Mouse (Mus musculus): Measurements from ENCODE around the gene Cdc37l1. TPM values are rescaled to one million over a fixed set of nuclear protein-coding genes. Genes with fewer than 3 reads are reported as not detected.

The Cdc37l1 gene
- total and polyA plus RNA-seq, 2 experiments from 2014 or later = 50.3 to 98.7 TPM

GRCm38 (mm10) chr19:29054594-29054993 is 64.4 kb downstream of the Cdc37l1 start:
- Histone ChIP-seq H3K9ac (replicated peaks; ENCODE audit: low read depth, low read length) (no peak overlapping the region), H3K9me3 (replicated peaks; ENCODE audit: control insufficient read depth, low read length) (no peaks in the 10 kb centered on the region)
- ATAC-seq (ENCODE audit: insufficient read depth, low read depth) = no peak

GRCm38 (mm10) chr19:29055469-29055868 is 65.3 kb downstream of the Cdc37l1 start:
- no peak overlapping the region for H3K27ac ChIP-seq (ENCODE audit: low read depth)
- H3K4me2 ChIP-seq (ENCODE audit: low read depth, low read length) = no peak overlapping the region
- no peak for DNase-seq (ENCODE audit: low spot score)
- H3K4me1 ChIP-seq (ENCODE audit: control insufficient read depth, insufficient read depth) = no peaks in the 10 kb centered on the region
- TF ChIP-seq CTCF (IDR thresholded peaks at IDR 0.05; ENCODE audit: low read depth) (no peak), EP300 (IDR thresholded peaks at IDR 0.05; ENCODE audit: low read depth) (no peak)
- no peaks in the 10 kb centered on the region for H3K36me3 ChIP-seq (replicated peaks; ENCODE audit: control insufficient read depth, insufficient read depth, low read length)
- no peaks in the 10 kb centered on the region for H3K9me3 ChIP-seq (replicated peaks; ENCODE audit: control insufficient read depth, low read length)
- no peaks in the 10 kb centered on the region for H3K27me3 ChIP-seq (ENCODE audit: control insufficient read depth, insufficient read depth, low read length)
- no peak overlapping the region for H3K9ac ChIP-seq (replicated peaks; ENCODE audit: low read depth, low read length)
- no peak overlapping the region for H3K4me3 ChIP-seq (ENCODE audit: low read depth, low read length)
- WGBS = 89% methylated on average over 4 of the region's 4 CpGs
- ATAC-seq (ENCODE audit: insufficient read depth, low read depth) = no peak

More at GRCm38 (mm10) chr19:29054594-29054993, 64.4 kb downstream of the Cdc37l1 start:
- no peak for DNase-seq (ENCODE audit: low spot score)
- H3K4me1 ChIP-seq (ENCODE audit: control insufficient read depth, insufficient read depth) = 0 out of 2 replicates have a peak, but pooled peaks cover 4% of the 10 kb centered on the region
- H3K4me3 ChIP-seq (ENCODE audit: low read depth, low read length) = no peak overlapping the region
- TF ChIP-seq CTCF (IDR thresholded peaks at IDR 0.05; ENCODE audit: low read depth) = no peak
- H3K27me3 ChIP-seq (ENCODE audit: control insufficient read depth, insufficient read depth, low read length) = no peaks in the 10 kb centered on the region
- no peak overlapping the region for H3K27ac ChIP-seq (ENCODE audit: low read depth)
- H3K4me2 ChIP-seq (ENCODE audit: low read depth, low read length) = no peak overlapping the region
- WGBS = 68% methylated on average over 6 of the region's 6 CpGs
- no peaks in the 10 kb centered on the region for H3K36me3 ChIP-seq (replicated peaks; ENCODE audit: control insufficient read depth, insufficient read depth, low read length)

GRCm38 (mm10) chr19:29058741-29059140 is 68.6 kb downstream of the Cdc37l1 start:
- Histone ChIP-seq H3K27ac (ENCODE audit: low read depth) (no peak overlapping the region), H3K27me3 (ENCODE audit: control insufficient read depth, insufficient read depth, low read length) (no peaks in the 10 kb centered on the region), H3K4me1 (ENCODE audit: control insufficient read depth, insufficient read depth) (no peaks in the 10 kb centered on the region), H3K4me2 (ENCODE audit: low read depth, low read length) (no peak overlapping the region), H3K4me3 (ENCODE audit: low read depth, low read length) (no peak overlapping the region), H3K36me3 (replicated peaks; ENCODE audit: control insufficient read depth, insufficient read depth, low read length) (no peaks in the 10 kb centered on the region), H3K9ac (replicated peaks; ENCODE audit: low read depth, low read length) (no peak overlapping the region), H3K9me3 (replicated peaks; ENCODE audit: control insufficient read depth, low read length) (no peaks in the 10 kb centered on the region)
- no peak for DNase-seq (ENCODE audit: low spot score)
- 89% methylated on average over 5 of the region's 5 CpGs for WGBS
- no peak for ATAC-seq (ENCODE audit: insufficient read depth, low read depth)
- TF ChIP-seq EP300 (IDR thresholded peaks at IDR 0.05; ENCODE audit: low read depth) (no peak), CTCF (IDR thresholded peaks at IDR 0.05; ENCODE audit: low read depth) (no peak)

- no peak overlapping the region for H3K27ac ChIP-seq (ENCODE audit: low read depth)
- TF ChIP-seq CTCF (IDR thresholded peaks at IDR 0.05; ENCODE audit: low read depth) = no peak
- TF ChIP-seq EP300 (IDR thresholded peaks at IDR 0.05; ENCODE audit: low read depth) = no peak
- no peaks in the 10 kb centered on the region for H3K9me3 ChIP-seq (replicated peaks; ENCODE audit: control insufficient read depth, low read length)
- H3K4me3 ChIP-seq (ENCODE audit: low read depth, low read length) = no peak overlapping the region
- peaks cover 4% of the 10 kb centered on the region; the same call in 1 of the 2 replicates for H3K4me1 ChIP-seq (ENCODE audit: control insufficient read depth, insufficient read depth)
- no peak overlapping the region for H3K4me2 ChIP-seq (ENCODE audit: low read depth, low read length)
- H3K9ac ChIP-seq (replicated peaks; ENCODE audit: low read depth, low read length) = no peak overlapping the region
- no peak for ATAC-seq (ENCODE audit: insufficient read depth, low read depth)
- no peaks in the 10 kb centered on the region for H3K27me3 ChIP-seq (ENCODE audit: control insufficient read depth, insufficient read depth, low read length)
- WGBS = 79% methylated on average over 2 of the region's 2 CpGs
- DNase-seq (ENCODE audit: low spot score) = no peak
- no peaks in the 10 kb centered on the region for H3K36me3 ChIP-seq (replicated peaks; ENCODE audit: control insufficient read depth, insufficient read depth, low read length)
These were observed 69.5 kb downstream of the Cdc37l1 start for GRCm38 (mm10) chr19:29059688-29060087.

GRCm38 (mm10) chr19:29060299-29060698 is 70.1 kb downstream of the Cdc37l1 start:
- no peak overlapping the region for H3K4me3 ChIP-seq (ENCODE audit: low read depth, low read length)
- H3K36me3 ChIP-seq (replicated peaks; ENCODE audit: control insufficient read depth, insufficient read depth, low read length) = no peaks in the 10 kb centered on the region
- DNase-seq (ENCODE audit: low spot score) = no peak
- H3K9me3 ChIP-seq (replicated peaks; ENCODE audit: control insufficient read depth, low read length) = no peaks in the 10 kb centered on the region
- no peak for TF ChIP-seq CTCF (IDR thresholded peaks at IDR 0.05; ENCODE audit: low read depth)
- no peak for TF ChIP-seq EP300 (IDR thresholded peaks at IDR 0.05; ENCODE audit: low read depth)
- H3K9ac ChIP-seq (replicated peaks; ENCODE audit: low read depth, low read length) = no peak overlapping the region
- H3K4me1 ChIP-seq (ENCODE audit: control insufficient read depth, insufficient read depth) = peaks cover 4% of the 10 kb centered on the region; the same call in 1 of the 2 replicates
- no peaks in the 10 kb centered on the region for H3K27me3 ChIP-seq (ENCODE audit: control insufficient read depth, insufficient read depth, low read length)
- H3K4me2 ChIP-seq (ENCODE audit: low read depth, low read length) = no peak overlapping the region
- no peak for ATAC-seq (ENCODE audit: insufficient read depth, low read depth)
- no peak overlapping the region for H3K27ac ChIP-seq (ENCODE audit: low read depth)
- 69% methylated on average over 6 of the region's 6 CpGs for WGBS

GRCm38 (mm10) chr19:29063009-29063408 is 72.9 kb downstream of the Cdc37l1 start:
- peaks cover 10% of the 10 kb centered on the region; the same call in 1 of the 2 replicates for H3K4me1 ChIP-seq (ENCODE audit: control insufficient read depth, insufficient read depth)
- no peaks in the 10 kb centered on the region for H3K27me3 ChIP-seq (ENCODE audit: control insufficient read depth, insufficient read depth, low read length)
- no peak overlapping the region for H3K27ac ChIP-seq (ENCODE audit: low read depth)
- H3K9ac ChIP-seq (replicated peaks; ENCODE audit: low read depth, low read length) = no peak overlapping the region
- H3K9me3 ChIP-seq (replicated peaks; ENCODE audit: control insufficient read depth, low read length) = no peaks in the 10 kb centered on the region
- H3K4me2 ChIP-seq (ENCODE audit: low read depth, low read length) = no peak overlapping the region
- no peak overlapping the region for H3K4me3 ChIP-seq (ENCODE audit: low read depth, low read length)
- ATAC-seq (ENCODE audit: insufficient read depth, low read depth) (no peak), DNase-seq (ENCODE audit: low spot score) (no peak)
- WGBS = 80% methylated on average over 5 of the region's 5 CpGs
- TF ChIP-seq CTCF (IDR thresholded peaks at IDR 0.05; ENCODE audit: low read depth) (no peak), EP300 (IDR thresholded peaks at IDR 0.05; ENCODE audit: low read depth) (no peak)
- no peaks in the 10 kb centered on the region for H3K36me3 ChIP-seq (replicated peaks; ENCODE audit: control insufficient read depth, insufficient read depth, low read length)

Measured in heart, postnatal 0 days (tissue).